In genomic region chr2:30472731-30473351, GRCm38 (mm10) we compare ENCODE assay signal across 8 mouse cellular contexts. TPM values are rescaled to one million over a fixed set of nuclear protein-coding genes. Genes with fewer than 3 reads are reported as not detected.
DNase-seq lines count a peak whose midpoint lies in the region; ATAC-seq and TF ChIP-seq lines count a peak whose summit lies in the region.

No protein-coding gene starts in this region.

- WGBS in intestine, embryonic 16.5 days: under 1% methylated on average over 60 of the region's 60 CpGs
- whole genome bisulfite sequencing in lung, embryonic 14.5 days: under 1% methylated on average over 60 of the region's 60 CpGs
- WGBS in small intestine, adult 2 months: under 1% methylated on average over 60 of the region's 60 CpGs

- no peaks in the 10 kb centered on the region for H3K27me3 ChIP-seq in intestine, embryonic 16.5 days (replicated peaks; ENCODE audit: control insufficient read depth, insufficient read depth, low read length)
- H3K27me3 ChIP-seq in lung, embryonic 14.5 days (ENCODE audit: insufficient read depth, low read length): no peaks in the 10 kb centered on the region
- H3K27me3 ChIP-seq in small intestine, adult 2 months (ENCODE audit: control insufficient read depth, insufficient read depth, low read length): no peaks in the 10 kb centered on the region

- no peak for ATAC-seq in intestine, embryonic 16.5 days
- ATAC-seq in lung, embryonic 14.5 days (ENCODE audit: insufficient read depth): no peak

- DNase-seq in spleen, adult 18-20 months: peak; percentile 23 to 41
- no peak for DNase-seq in spleen, adult 12 weeks (ENCODE audit: low spot score)
- DNase-seq in gastrocnemius, postnatal 36 days: peak; percentile 45 to 65
- DNase-seq in lung, embryonic 14.5 days: peak; percentile 61
- DNase-seq in ovary, postnatal 10 days (ENCODE audit: low spot score): no peak

- H3K4me2 ChIP-seq in intestine, embryonic 16.5 days (ENCODE audit: low read depth, low read length): peak overlapping the region; percentile 100
- peak overlapping the region; percentile 99 for H3K4me2 ChIP-seq in lung, embryonic 14.5 days

- H3K27ac ChIP-seq in brown adipose tissue, adult 24 weeks (replicated peaks; ENCODE audit: low read depth, low read length): peak overlapping the region; percentile 97
- H3K27ac ChIP-seq in intestine, embryonic 16.5 days (ENCODE audit: low read length): peak overlapping the region; percentile 98
- H3K27ac ChIP-seq in lung, embryonic 14.5 days (ENCODE audit: low read depth): peak overlapping the region; percentile 100
- peak overlapping the region; percentile 48 for H3K27ac ChIP-seq in small intestine, adult 2 months (ENCODE audit: insufficient read depth, low read depth, low read length)

- peaks cover 4% of the 10 kb centered on the region for H3K4me1 ChIP-seq in brown adipose tissue, adult 24 weeks (ENCODE audit: control insufficient read depth, insufficient read depth, insufficient read length, low read length)
- H3K4me1 ChIP-seq in intestine, embryonic 16.5 days (ENCODE audit: control insufficient read depth, insufficient read depth, low read length): peaks cover 9% of the 10 kb centered on the region; the same call in 1 of the 2 replicates
- peaks cover 15% of the 10 kb centered on the region for H3K4me1 ChIP-seq in lung, embryonic 14.5 days (ENCODE audit: insufficient read depth)
- peaks cover 24% of the 10 kb centered on the region for H3K4me1 ChIP-seq in small intestine, adult 2 months (ENCODE audit: control insufficient read depth, insufficient read depth, insufficient read length, low read length)

- TF ChIP-seq CTCF in lung, embryonic 14.5 days (IDR thresholded peaks at IDR 0.05; ENCODE audit: low read depth): no peak
- TF ChIP-seq CTCF in small intestine, adult 2 months (IDR thresholded peaks at IDR 0.05; ENCODE audit: extremely low read depth, insufficient read length, insufficient replicate concordance, low read depth, low read length): no peak

- H3K9ac ChIP-seq in intestine, embryonic 16.5 days (ENCODE audit: low read depth, low read length): peak overlapping the region; percentile 95
- H3K9ac ChIP-seq in lung, embryonic 14.5 days: peak overlapping the region; percentile 98

- no peak for TF ChIP-seq POLR2A in small intestine, adult 2 months (IDR thresholded peaks at IDR 0.05; ENCODE audit: low read depth, low read length)

- no peaks in the 10 kb centered on the region for H3K36me3 ChIP-seq in intestine, embryonic 16.5 days (ENCODE audit: control insufficient read depth, insufficient read depth, low read length)
- no peaks in the 10 kb centered on the region for H3K36me3 ChIP-seq in lung, embryonic 14.5 days (ENCODE audit: insufficient read depth)
- no peaks in the 10 kb centered on the region for H3K36me3 ChIP-seq in small intestine, adult 2 months (ENCODE audit: control insufficient read depth, insufficient read depth, low read length)

- peak overlapping the region; percentile 97 for H3K4me3 ChIP-seq in brown adipose tissue, adult 24 weeks (ENCODE audit: insufficient read depth, low read depth, low read length)
- H3K4me3 ChIP-seq in intestine, embryonic 16.5 days (ENCODE audit: low read length): peak overlapping the region; percentile 88
- H3K4me3 ChIP-seq in lung, embryonic 14.5 days (ENCODE audit: low read depth, low read length): peak overlapping the region; percentile 96
- peak overlapping the region; percentile 83 for H3K4me3 ChIP-seq in small intestine, adult 2 months (ENCODE audit: low read depth, low read length)

- H3K9me3 ChIP-seq in intestine, embryonic 16.5 days (ENCODE audit: control insufficient read depth, low read length): no peaks in the 10 kb centered on the region
- H3K9me3 ChIP-seq in lung, embryonic 14.5 days (ENCODE audit: low read depth, low read length): no peaks in the 10 kb centered on the region

- intact Hi-C loops in gastrocnemius, postnatal 36 days (cut with DNase I): loop anchor here (2.0 to 5.0 kb wide), 3 partner anchors 32 to 246 kb away; no protein-coding TSS in a partner anchor

RNA-seq across cellular contexts. Expression of gene Ier5l, which starts 1.2 kb away (rescaled TPM):
- 2.5 and 3.5 TPM in 2 replicates for polyA plus RNA-seq in brown adipose tissue, adult 24 weeks (2012; ENCODE audit: insufficient read depth, insufficient read length, missing spikeins)
- total RNA-seq in gastrocnemius, postnatal 36 days (2021): 1 to 10 TPM; 1.7 TPM
- polyA plus RNA-seq in intestine, embryonic 16.5 days (2015; fragmentation: Nextera tagmentation; extraction: Ambion mirVana): 0.61 and 0.75 TPM in 2 replicates
- 4.7 and 4.9 TPM in 2 replicates for polyA plus RNA-seq in lung, embryonic 14.5 days (2014; fragmentation: Nextera tagmentation; extraction: Ambion mirVana)
- polyA plus RNA-seq in small intestine, adult 2 months (2012; rRNA removed): 11.5 and 13.4 TPM in 2 replicates

RNA-seq across cellular contexts. Expression of gene Ptpa, which starts 57.0 kb away (rescaled TPM):
- polyA plus RNA-seq in brown adipose tissue, adult 24 weeks (2012; ENCODE audit: insufficient read depth, insufficient read length, missing spikeins): 83.8 and 94.3 TPM in 2 replicates
- 10 to 100 TPM; 55.1 to 58.9 TPM for total RNA-seq in gastrocnemius, postnatal 36 days (2021)
- 120 and 132 TPM in 2 replicates for polyA plus RNA-seq in intestine, embryonic 16.5 days (2015; fragmentation: Nextera tagmentation; extraction: Ambion mirVana)
- polyA plus RNA-seq in lung, embryonic 14.5 days (2014; fragmentation: Nextera tagmentation; extraction: Ambion mirVana): 85.7 and 95.5 TPM in 2 replicates
- polyA plus RNA-seq in small intestine, adult 2 months (2012; rRNA removed): 55.4 and 102 TPM in 2 replicates

RNA-seq across cellular contexts. Expression of gene Crat, which starts 57.2 kb away (rescaled TPM):
- 378 and 560 TPM in 2 replicates for polyA plus RNA-seq in brown adipose tissue, adult 24 weeks (2012; ENCODE audit: insufficient read depth, insufficient read length, missing spikeins)
- 100 to 1,000 TPM; 356 to 381 TPM for total RNA-seq in gastrocnemius, postnatal 36 days (2021)
- 25.9 and 29.4 TPM in 2 replicates for polyA plus RNA-seq in intestine, embryonic 16.5 days (2015; fragmentation: Nextera tagmentation; extraction: Ambion mirVana)
- polyA plus RNA-seq in lung, embryonic 14.5 days (2014; fragmentation: Nextera tagmentation; extraction: Ambion mirVana): 28.0 and 30.3 TPM in 2 replicates
- polyA plus RNA-seq in small intestine, adult 2 months (2012; rRNA removed): 77.8 and 176 TPM in 2 replicates

Comparison
In these comparisons a context has a peak if more than half of its experiments do, and no peak if none do; other contexts are left out.
1. DNase-seq: peak in spleen, adult 18-20 months (2 of 2), gastrocnemius, postnatal 36 days (2 of 2) and lung, embryonic 14.5 days (single experiment); none in spleen, adult 12 weeks (single experiment) and ovary, postnatal 10 days (single experiment).
2. H3K27ac ChIP-seq: peak in every context shown above with its lines; median percentile 100 in lung, embryonic 14.5 days; 98 in intestine, embryonic 16.5 days; 97 in brown adipose tissue, adult 24 weeks; 48 in small intestine, adult 2 months.
3. Peak in every context shown above with its lines, with median percentiles within 50 percentile points of each other: H3K4me3 ChIP-seq.